Mouse (Mus musculus): ENCODE results near the gene Vmn1r29.
"Not testable (repeated sequence)": the region's sequence is repeated elsewhere in the genome, so short reads cannot be mapped to it uniquely, and the experiment has no call there.

The Vmn1r29 gene

GRCm38 (mm10) chr6:58301249-58301648 is at the start of gene Vmn1r29:
Gene Vmn1r29 (plus strand): TSS chr6:58301549.
- in situ Hi-C loops (cut with MboI; ENCODE audit: low pct_unique_long_range_greater_than_20kb in 1 of 2, low sequenced_read_pairs in 2 of 2, unreplicated experiment in 1 of 2): no loop called here

- in situ Hi-C loops (cut with MboI; ENCODE audit: low pct_unique_long_range_greater_than_20kb in 1 of 2, low sequenced_read_pairs in 2 of 2, unreplicated experiment in 1 of 2): no loop called here
Measured at GRCm38 (mm10) chr6:58261737-58262136, 39.6 kb upstream of the Vmn1r29 start, which contains the start of gene Vmn1r28. Gene Vmn1r28 (plus strand): TSS chr6:58262037.

- in situ Hi-C loops (cut with MboI; ENCODE audit: low pct_unique_long_range_greater_than_20kb in 1 of 2, low sequenced_read_pairs in 2 of 2, unreplicated experiment in 1 of 2): not testable (repeated sequence)
Measured at GRCm38 (mm10) chr6:58279661-58280060, 21.7 kb upstream of the Vmn1r29 start.

GRCm38 (mm10) chr6:58292201-58292600 is 9.1 kb upstream of the Vmn1r29 start:
- in situ Hi-C loops (cut with MboI; ENCODE audit: low pct_unique_long_range_greater_than_20kb in 1 of 2, low sequenced_read_pairs in 2 of 2, unreplicated experiment in 1 of 2): no loop called here

GRCm38 (mm10) chr6:58298511-58298910 is 2.8 kb upstream of the Vmn1r29 start:
- in situ Hi-C loops (cut with MboI; ENCODE audit: low pct_unique_long_range_greater_than_20kb in 1 of 2, low sequenced_read_pairs in 2 of 2, unreplicated experiment in 1 of 2): not testable (repeated sequence)

- in situ Hi-C loops (cut with MboI; ENCODE audit: low pct_unique_long_range_greater_than_20kb in 1 of 2, low sequenced_read_pairs in 2 of 2, unreplicated experiment in 1 of 2): not testable (repeated sequence)
Measured at GRCm38 (mm10) chr6:58330686-58331085, 29.3 kb downstream of the Vmn1r29 start.
